Mouse (Mus musculus) C2C12 (cell line): Measurements from ENCODE around the gene Vps13c. TPM values are rescaled to one million over a fixed set of nuclear protein-coding genes. Genes with fewer than 3 reads are reported as not detected.

Experiments used
- H3K27me3 ChIP-seq: one replicate; pipeline ENCODE4 v1.6.1; 2011; ENCODE audit not compliant: control insufficient read depth, insufficient read depth, insufficient read length
- H3K36me3 ChIP-seq: one replicate; pipeline ENCODE4 v1.6.1; 2011; ENCODE audit not compliant: control insufficient read depth, insufficient read depth
- H3K4me3 ChIP-seq: one replicate; pipeline ENCODE4 v1.5.1; 2011; ENCODE audit warnings: mild to moderate bottlenecking, control low read depth; ENCODE audit not compliant: poor library complexity, insufficient read depth, severe bottlenecking
- H3K79me2 ChIP-seq: one replicate; pipeline ENCODE4 v1.6.1; 2011; ENCODE audit not compliant: control insufficient read depth, insufficient read depth
- H3K79me3 ChIP-seq: one replicate; pipeline ENCODE4 v1.6.1; 2011; ENCODE audit warnings: low read depth, control low read depth
- H3ac ChIP-seq: one replicate; pipeline ENCODE3; 2011; ENCODE audit warnings: low read depth; ENCODE audit not compliant: control insufficient read depth, insufficient read length
- CEBPB ChIP-seq: IDR thresholded peaks from one replicate; pipeline ENCODE4 v1.6.1; 2011; ENCODE audit warnings: low read depth, mild to moderate bottlenecking, control low read depth, moderate library complexity
- CTCF ChIP-seq: IDR thresholded peaks from one replicate; pipeline ENCODE4 v1.5.1; 2011; ENCODE audit not compliant: control insufficient read depth, insufficient read depth, insufficient read length
- FOSL1 ChIP-seq: IDR thresholded peaks from one replicate; pipeline ENCODE4 v1.8.0; 2011; ENCODE audit warnings: mild to moderate bottlenecking, low read length; ENCODE audit not compliant: poor library complexity, insufficient read depth, severe bottlenecking
- MAX ChIP-seq: IDR thresholded peaks from one replicate; pipeline ENCODE4 v1.6.1; 2011; ENCODE audit warnings: mild to moderate bottlenecking, control low read depth
- MYOD1 ChIP-seq: IDR thresholded peaks from one replicate; pipeline ENCODE4 v1.6.1; 2011; ENCODE audit warnings: low read depth; ENCODE audit not compliant: control insufficient read depth, insufficient read length
- MYOG ChIP-seq: IDR thresholded peaks from one replicate; pipeline ENCODE4 v1.6.1; 2011; ENCODE audit not compliant: control insufficient read depth, insufficient read length; ENCODE audit errors: extremely low read depth
- USF1 ChIP-seq: IDR thresholded peaks from one replicate; pipeline ENCODE4 v1.6.1; 2011; ENCODE audit warnings: low read depth, mild to moderate bottlenecking, control low read depth, moderate library complexity
- polyA plus RNA-seq: library from polyadenylated mRNA; unstranded; fragments of >200 nt; fragmentation: generic; extraction: Trizol; gene quantifications from one replicate; pipeline ENCODE4 v1.2.1, GENCODE M21; 2012; ENCODE audit warnings: missing spikeins

Vps13c gene
- polyA plus RNA-seq, 1 experiment, result 5.2 TPM

- Histone ChIP-seq H3K27me3 (no peaks in the 10 kb centered on the region), H3ac (no peak overlapping the region), H3K79me3 (no peaks in the 10 kb centered on the region), H3K36me3 (peaks cover 6% of the 10 kb centered on the region), H3K79me2 (no peaks in the 10 kb centered on the region), H3K4me3 (no peak overlapping the region)
- TF ChIP-seq MYOD1, result no peak
- no peak for TF ChIP-seq CTCF
- no peak for TF ChIP-seq MYOG
- TF ChIP-seq USF1, result no peak
- no peak for TF ChIP-seq FOSL1
- no peak for TF ChIP-seq MAX
- TF ChIP-seq CEBPB, result no peak
These were observed 56.6 kb downstream of the Vps13c start for GRCm38 (mm10) chr9:67896646-67897295.

- Histone ChIP-seq H3K36me3 (peaks cover 9% of the 10 kb centered on the region), H3K4me3 (no peak overlapping the region), H3K79me2 (no peaks in the 10 kb centered on the region), H3K27me3 (no peaks in the 10 kb centered on the region), H3ac (no peak overlapping the region), H3K79me3 (no peaks in the 10 kb centered on the region)
- TF ChIP-seq CTCF, result no peak
- TF ChIP-seq MYOG, result no peak
- TF ChIP-seq USF1, result no peak
- TF ChIP-seq MAX, result no peak
- TF ChIP-seq FOSL1, result no peak
- TF ChIP-seq CEBPB, result no peak
- TF ChIP-seq MYOD1, result no peak
These were observed 60.2 kb downstream of the Vps13c start for GRCm38 (mm10) chr9:67900398-67900797.

GRCm38 (mm10) chr9:67904355-67904754, 64.2 kb downstream of the Vps13c start:
- H3K4me3 ChIP-seq, result no peak overlapping the region
- no peaks in the 10 kb centered on the region for H3K79me3 ChIP-seq
- no peaks in the 10 kb centered on the region for H3K27me3 ChIP-seq
- peaks cover 11% of the 10 kb centered on the region for H3K36me3 ChIP-seq
- no peak overlapping the region for H3ac ChIP-seq
- no peak for TF ChIP-seq CTCF
- TF ChIP-seq MAX, result no peak
- TF ChIP-seq MYOD1, result no peak
- no peak for TF ChIP-seq FOSL1
- TF ChIP-seq MYOG, result no peak
- TF ChIP-seq CEBPB, result no peak
- no peak for TF ChIP-seq USF1
- H3K79me2 ChIP-seq, result no peaks in the 10 kb centered on the region

GRCm38 (mm10) chr9:67905541-67905940, 65.3 kb downstream of the Vps13c start:
- Histone ChIP-seq H3K79me2 (no peaks in the 10 kb centered on the region), H3ac (no peak overlapping the region), H3K4me3 (no peak overlapping the region), H3K27me3 (no peaks in the 10 kb centered on the region), H3K79me3 (no peaks in the 10 kb centered on the region), H3K36me3 (peaks cover 19% of the 10 kb centered on the region)
- no peak for TF ChIP-seq USF1
- no peak for TF ChIP-seq CTCF
- TF ChIP-seq MAX, result no peak
- TF ChIP-seq MYOD1, result no peak
- TF ChIP-seq FOSL1, result no peak
- no peak for TF ChIP-seq CEBPB
- no peak for TF ChIP-seq MYOG

- peaks cover 16% of the 10 kb centered on the region for H3K36me3 ChIP-seq
- TF ChIP-seq FOSL1 (no peak), MAX (no peak), CEBPB (no peak), MYOG (no peak)
- no peaks in the 10 kb centered on the region for H3K79me2 ChIP-seq
- no peak overlapping the region for H3ac ChIP-seq
- no peak overlapping the region for H3K4me3 ChIP-seq
- no peaks in the 10 kb centered on the region for H3K27me3 ChIP-seq
- no peaks in the 10 kb centered on the region for H3K79me3 ChIP-seq
These were observed 74.5 kb downstream of the Vps13c start for GRCm38 (mm10) chr9:67914681-67915080.

GRCm38 (mm10) chr9:67922350-67922749, 82.2 kb downstream of the Vps13c start:
- TF ChIP-seq MYOG (no peak), CEBPB (no peak), CTCF (no peak), MAX (no peak), MYOD1 (no peak), USF1 (no peak), FOSL1 (no peak)
- no peak overlapping the region for H3ac ChIP-seq

More at GRCm38 (mm10) chr9:67922350-67922749, 82.2 kb downstream of the Vps13c start:
- Histone ChIP-seq H3K36me3 (peaks cover 15% of the 10 kb centered on the region), H3K4me3 (no peak overlapping the region), H3K79me3 (no peaks in the 10 kb centered on the region), H3K79me2 (no peaks in the 10 kb centered on the region), H3K27me3 (no peaks in the 10 kb centered on the region)
